Mouse (Mus musculus) NIH3T3 (cell line): ENCODE measurements around the gene Mycbpap.
A peak's percentile ranks its signal among the peaks of the same experiment; 100 is the strongest.

Experiments
- DNase-seq: peaks from one replicate; pipeline ENCODE4 v3.0.0-alpha.2; 2012; ENCODE audit warnings: low read depth

Gene Mycbpap

DNA sequence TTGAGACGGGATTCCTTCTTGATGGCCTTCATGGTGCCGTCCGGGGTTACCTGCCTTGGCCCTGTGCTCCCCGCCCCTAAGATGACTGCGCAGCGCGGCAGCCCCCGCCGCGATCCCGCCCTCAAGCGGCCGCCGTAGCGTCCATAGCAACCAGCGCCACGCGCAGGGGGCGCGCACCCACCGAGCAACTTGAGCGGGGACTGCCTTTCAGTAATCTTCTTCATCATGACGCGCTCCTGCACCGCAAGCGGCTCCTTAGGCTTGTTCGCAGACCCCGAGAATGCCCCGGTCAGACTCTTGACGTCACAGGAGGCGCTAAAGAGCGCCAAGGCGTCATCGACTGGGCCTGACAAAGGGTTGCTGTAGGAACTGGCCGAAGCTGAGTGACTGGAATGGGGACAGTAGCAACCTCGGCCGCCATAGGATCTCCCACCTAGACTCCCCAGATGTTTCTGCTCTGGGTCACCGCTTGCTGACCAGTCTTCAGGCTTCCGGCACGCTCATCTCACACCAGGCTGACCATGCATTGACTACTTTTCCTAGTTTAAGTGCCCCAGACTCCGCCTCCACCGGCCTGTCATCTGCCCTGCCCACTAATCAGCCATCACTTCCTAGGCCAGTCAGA, at the start of gene Mycbpap:
TSS of gene Mycbpap (minus strand) at position 524 of the 625 bp plus-strand sequence.
- DNase-seq, result no peak

DNA sequence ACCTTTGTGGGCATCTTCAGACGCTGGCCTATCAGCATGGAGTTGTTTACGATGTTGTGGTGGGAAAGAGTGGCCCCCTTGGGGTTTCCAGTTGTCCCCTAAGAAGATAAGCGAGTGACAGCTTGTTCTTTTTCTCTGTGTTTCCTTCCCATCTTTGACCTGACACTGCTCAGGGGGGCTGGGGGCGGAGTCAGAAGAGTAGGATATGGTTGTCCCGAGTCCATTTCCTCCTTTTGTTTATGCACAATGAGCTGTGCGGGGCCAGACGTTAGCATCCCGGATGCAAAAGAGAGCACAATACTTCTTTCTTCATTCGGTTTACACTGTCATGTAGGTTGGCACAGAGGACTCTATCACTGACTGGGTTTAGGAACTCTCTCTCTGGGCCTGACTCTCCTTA, 49.1 kb upstream of the Mycbpap start:
- DNase-seq, result no peak

DNA sequence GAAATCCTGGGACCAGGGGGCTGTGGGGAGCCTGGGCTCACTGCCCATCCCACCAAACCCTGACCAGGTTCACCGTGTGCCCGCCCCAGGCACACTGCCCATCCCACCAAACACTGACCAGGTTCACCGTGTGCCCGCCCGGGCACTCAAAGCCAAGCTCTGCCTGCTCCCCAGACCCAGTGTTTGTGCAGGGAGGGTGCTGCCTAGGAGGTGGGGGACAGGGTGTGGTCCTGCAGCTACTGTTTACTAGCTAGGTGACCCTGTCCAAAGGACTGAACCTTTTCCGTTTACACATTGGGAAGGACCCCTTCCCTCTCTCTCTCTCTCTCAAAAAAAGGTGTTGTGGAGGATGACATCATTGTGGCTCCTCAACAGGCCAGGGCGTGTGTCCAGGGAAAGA, 45.8 kb upstream of the Mycbpap start:
- no peak for DNase-seq

DNA sequence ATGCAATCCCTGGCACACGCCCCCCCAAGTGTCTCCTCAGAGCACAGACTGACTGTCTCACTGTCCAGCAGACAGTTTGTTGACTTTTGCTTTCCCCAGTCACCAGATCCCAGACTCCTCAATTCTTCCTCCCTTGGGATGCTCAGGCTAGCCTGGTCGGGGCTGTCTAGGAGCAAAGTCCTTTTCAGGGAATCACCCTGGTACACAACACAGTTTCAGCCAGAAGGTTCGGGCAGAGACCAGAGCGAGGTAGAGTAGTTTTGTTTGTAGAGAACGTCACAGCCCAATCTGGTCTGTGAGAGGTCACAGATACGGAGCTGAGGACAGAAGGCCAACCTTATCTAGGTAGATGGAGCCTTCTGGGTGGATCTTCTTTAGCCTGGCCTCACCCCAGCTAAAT, 45.0 kb upstream of the Mycbpap start:
- DNase-seq, result no peak

DNA sequence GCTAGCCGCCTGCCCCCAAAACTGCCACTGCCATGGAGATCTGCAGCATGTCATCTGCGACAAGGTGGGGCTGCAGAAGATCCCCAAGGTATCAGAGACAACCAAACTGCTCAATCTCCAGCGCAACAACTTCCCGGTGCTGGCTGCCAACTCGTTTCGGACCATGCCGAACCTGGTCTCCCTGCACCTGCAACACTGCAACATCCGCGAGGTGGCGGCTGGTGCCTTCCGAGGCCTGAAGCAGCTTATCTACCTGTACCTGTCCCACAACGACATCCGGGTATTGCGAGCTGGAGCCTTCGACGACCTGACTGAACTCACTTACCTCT, 43.6 kb upstream of the Mycbpap start:
- no peak for DNase-seq

DNA sequence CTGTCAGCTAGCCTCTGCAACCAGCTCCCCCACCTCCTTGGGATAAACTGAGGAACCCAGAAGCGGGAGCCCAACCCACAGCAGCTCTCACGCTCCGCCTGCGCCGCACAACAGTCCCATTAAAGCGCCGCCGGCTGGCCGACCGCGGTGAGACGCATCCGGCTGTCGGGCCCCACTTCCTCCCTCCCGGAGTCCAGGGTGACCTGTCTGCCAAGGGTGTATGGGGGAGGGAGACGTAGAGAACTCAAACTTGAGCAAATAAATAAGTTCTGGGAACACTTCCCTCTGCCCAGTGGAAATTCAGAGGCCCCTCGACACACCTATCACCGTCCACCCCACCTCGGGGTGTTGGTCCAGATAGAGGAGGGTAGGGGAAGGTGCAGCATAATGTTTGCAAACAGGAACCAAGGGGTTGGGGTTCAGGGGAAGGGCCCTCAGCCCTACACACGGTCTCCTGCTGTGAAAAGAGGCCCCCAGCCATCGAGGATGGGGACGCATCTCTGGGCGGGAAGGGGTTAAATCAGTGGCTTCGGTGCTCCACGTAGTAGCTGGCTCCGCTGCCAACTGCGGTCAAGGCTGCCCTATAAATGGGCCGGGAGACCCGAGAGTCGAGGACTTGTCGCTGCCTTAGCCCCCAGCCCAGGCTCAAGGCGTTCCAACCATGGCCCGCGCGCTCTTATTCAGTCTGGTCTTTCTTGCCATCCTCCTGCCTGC, 43.1 kb upstream of the Mycbpap start, which contains the start of gene Chad:
TSS of gene Chad (plus strand) at position 611 of the 714 bp plus-strand sequence.
- DNase-seq, result no peak

DNA sequence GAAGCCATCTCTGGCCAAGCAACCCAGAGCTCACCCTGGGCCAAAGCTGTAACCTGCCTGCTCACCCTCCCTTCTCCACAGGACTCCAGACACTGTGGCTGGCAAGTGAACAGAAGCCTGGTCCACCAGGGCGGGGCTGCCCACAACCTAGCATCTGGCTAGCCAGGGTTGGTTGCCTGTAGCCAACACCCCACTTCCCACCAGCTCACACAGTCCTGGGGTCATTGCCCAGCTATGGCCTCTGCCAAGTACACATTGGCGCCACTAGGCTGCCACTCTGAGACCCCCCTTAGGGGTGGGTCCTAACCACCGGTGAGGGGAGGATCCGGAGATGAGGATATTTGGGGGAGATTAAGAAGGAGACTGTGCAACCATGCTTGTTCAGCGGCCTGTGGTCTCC, 42.3 kb upstream of the Mycbpap start:
- DNase-seq, result no peak

DNA sequence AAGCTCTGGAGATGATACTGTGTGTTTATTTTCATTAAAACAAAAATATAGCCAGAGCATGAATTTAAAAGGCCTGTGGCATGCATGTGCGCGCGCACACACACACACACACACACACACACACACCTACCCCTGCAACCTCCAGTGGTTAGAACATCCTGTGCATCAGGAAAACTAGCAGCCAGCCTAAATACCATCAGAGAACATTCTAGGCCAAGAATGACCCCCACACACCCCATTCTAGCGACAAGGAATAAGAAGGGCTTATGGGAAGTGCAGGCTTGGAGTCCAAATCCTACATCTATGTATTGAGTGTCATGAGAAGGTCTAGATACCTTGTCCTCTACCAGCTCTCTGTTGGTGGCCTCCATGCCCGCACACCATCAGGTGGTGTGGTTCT, 41.8 kb upstream of the Mycbpap start:
- no peak for DNase-seq

DNA sequence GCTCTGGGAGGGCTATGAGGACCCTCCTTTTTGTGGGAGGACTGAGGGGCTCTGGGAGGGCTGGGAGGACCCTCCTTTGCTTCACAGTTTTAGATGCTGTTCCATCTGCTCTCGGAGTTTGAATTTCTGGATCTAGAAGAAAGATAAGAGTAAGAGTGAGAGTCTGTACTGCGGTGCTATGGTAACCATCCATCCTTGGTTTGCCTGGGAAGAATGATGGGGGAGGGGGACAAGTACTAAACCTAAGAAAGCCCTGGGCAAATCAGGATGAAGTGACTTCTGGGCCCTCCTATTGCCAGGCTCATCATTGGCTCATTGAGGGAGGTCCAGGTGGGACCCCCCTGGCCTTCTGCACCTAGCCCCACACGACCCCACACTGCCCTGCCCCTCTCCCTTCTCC, 36.7 kb upstream of the Mycbpap start:
- DNase-seq, result no peak

DNA sequence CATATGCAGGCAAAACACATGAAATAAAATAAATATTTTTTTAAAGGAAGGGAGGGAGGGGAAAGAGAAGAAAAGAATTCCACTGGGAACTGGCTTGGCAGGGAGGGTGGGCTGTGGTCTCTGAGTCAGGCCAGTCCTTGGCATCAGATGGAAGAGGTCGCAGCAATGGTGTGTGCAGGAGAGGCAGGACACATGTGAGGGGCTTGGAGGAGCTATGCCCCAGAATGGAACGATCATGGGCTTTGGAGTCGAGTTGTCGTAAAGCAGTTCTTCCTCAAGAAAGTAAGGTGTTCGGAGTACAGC, 28.9 kb upstream of the Mycbpap start:
- peak; percentile 92 for DNase-seq

DNA sequence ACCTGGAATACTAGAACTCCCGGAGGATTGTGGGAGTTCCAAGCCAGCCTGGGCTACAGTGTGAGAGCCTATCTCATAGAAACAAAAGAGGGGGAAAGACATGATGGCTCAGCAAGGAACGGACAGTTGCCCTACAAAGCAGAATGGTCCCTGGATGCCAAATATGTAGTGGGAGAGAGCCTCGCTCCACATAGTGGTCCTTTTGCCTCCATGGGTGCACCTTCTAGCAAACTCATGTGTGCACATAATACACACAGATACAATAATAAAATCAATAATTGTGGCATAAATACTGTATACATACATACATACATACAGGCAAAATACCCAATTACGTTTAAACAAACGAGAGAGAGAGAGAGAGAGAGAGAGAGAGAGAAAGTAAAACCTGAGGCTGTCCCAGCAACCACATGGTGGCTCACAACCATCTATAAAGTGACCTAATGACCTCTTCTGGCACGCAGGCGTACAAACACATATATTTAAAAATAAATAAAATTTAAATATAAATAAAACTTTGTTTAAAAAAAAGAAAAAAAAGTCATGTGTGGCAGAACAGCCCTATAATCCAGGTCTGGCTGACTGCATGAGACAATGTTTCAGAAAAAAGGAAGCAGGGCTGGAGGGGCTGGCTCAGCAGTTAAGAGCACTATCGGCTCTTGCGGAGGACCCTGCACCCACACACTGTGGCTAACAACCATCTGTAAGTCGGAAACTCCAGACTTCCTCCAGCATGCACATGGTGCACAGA, 28.3 kb upstream of the Mycbpap start:
- DNase-seq, result peak; percentile 56

DNA sequence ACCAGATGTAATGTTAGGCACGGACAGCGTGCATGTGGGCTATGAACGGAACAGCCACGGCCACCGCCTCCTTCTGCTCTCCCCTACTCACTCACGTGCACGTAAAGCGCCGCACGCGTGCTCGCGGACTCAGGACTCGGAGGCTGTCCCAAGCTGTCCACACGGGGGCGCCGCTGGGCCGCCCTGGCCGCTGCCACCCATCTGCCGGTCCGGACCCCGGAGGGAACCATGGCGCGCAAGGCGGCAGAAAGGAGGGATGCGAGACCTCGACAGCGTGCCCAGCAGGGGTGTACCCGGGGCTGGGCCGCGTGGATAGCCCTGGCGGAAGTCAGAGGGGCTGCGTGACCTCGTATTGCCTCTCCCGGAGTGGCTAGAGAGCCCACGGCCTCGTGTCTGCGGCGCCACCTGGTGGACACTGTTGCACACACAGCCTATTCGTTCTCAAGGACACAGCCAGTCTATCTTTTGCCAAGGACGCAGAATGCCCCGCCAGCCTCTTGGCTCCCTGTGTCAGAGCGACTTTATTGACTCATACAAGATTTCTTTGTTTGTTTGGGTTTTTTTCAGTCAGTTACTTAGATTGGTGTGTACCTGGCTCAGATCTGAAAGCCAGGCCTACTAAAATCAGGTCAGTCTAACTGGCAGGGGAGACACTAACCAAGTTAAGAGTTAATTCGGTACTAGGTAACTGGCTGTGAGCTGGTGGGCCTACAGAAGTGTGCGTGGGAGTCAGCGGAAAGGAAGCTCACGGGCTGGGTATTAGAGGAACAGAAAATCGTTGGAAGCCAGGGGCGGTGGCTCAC, 27.5 kb upstream of the Mycbpap start, which contains the start of gene Rsad1:
TSS of gene Rsad1 (minus strand) at position 368 of the 803 bp plus-strand sequence.
- DNase-seq, result peak; percentile 97

DNA sequence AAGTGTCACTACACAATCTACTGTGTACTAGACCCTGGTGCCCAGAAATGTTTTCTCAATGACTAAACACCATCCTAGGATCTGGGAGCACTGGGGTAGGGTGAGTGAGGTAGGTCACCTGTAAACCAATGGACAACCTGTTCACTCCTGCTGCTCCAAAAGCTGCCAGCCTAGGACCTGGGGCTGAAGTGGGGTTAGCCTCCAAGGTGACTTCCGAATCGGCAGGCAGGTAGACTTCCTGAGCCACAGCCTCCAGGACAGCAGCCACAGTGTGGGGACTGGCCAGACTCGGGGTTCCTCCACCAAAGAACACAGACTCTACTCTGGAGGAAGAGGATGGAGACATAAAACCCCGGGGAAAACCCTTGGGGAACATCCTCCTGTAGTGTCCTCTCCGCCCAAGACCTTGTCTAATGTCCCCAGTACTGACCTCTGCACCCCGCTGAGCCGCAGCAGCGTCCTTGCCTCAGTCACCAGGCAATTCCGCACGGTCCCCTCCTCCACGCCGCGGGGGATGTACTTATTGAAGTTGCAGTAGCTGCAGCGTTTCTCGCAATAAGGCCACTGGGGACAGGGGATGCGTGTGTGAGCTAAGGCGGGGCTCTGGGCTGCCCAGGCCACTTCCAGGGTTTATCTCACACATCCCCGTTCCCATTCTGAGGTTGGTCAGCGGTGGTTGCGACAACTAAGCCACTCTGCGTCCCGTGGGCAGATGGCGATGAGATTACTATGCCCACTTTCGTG, 26.7 kb upstream of the Mycbpap start:
- DNase-seq, result peak; percentile 50

DNA sequence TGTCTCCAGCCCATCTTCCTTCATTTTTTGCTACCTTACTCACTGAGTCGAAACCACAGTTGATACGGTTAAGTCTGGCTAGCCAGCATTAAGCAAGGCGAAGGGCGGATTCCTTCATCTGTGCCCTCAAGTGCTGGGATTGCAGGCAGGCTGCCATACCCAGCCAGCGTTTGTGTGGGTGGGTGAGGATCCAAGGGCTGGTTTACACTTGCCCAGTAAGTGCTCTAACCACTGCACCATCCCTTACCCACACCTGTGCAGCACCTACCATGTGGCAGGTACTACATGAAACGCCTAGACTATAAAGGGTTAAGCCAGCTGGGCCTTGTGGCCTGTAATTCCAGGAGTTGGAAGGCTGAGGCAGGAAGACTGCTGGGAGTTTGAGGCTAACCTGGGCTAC, 25.7 kb upstream of the Mycbpap start:
- DNase-seq, result no peak

DNA sequence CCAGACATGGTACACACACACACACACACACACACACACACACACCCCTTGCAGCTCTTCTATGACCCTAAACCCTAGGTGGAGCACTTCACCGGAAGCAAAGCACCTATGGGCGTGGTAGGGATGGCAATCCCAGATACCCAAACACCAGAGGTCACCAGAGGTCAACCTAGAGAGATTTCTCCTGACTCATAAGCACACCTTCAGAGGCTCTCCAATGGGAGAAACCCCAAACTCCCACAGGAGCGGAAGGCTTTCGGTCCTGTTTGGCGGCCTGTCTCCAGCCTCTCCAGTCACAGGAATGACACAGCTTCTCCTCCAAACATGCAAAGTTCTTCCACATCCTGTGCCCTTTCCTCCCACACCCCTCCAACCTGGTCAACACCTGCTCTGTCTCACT, 24.8 kb upstream of the Mycbpap start:
- DNase-seq, result no peak

DNA sequence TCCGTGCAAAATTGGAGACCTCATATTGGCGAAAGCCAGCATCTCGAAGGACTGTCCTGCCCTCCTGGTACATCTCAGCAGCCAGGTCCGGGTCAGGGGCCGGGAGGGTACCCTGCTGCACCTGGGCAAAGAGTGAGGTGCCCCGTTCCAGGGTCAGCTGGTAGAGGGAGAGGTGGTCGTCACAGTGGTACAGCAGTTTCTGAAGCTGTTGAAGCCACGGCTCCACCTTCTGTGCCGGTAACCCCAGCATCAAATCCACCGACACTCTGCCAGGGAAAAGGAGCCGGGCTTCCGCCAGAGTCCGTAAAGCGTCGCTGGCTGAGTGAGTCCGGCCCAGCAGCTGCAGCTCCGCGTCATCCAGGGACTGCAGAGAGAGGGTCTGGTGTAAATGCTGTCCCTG, 22.9 kb upstream of the Mycbpap start:
- DNase-seq, result no peak

DNA sequence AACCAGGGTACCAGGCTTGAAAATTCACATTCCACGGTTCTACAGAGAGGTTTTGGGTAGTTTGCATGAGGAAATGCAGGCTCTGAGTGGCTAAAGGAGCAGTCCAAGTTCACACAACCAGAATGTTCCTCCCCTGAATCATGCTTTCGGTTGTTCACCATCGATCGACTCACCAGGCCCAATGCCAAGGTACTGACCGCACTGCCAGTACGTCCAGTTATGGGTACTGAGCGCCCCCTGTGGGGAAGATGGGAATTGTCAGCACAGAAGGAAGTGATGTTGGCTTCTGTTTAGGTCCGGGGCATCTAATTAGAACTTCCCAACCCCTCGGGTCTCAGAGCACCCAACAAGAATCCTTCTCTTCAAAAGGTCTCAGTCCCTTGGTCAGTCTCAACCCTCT, 22.4 kb upstream of the Mycbpap start:
- DNase-seq, result peak; percentile 99

DNA sequence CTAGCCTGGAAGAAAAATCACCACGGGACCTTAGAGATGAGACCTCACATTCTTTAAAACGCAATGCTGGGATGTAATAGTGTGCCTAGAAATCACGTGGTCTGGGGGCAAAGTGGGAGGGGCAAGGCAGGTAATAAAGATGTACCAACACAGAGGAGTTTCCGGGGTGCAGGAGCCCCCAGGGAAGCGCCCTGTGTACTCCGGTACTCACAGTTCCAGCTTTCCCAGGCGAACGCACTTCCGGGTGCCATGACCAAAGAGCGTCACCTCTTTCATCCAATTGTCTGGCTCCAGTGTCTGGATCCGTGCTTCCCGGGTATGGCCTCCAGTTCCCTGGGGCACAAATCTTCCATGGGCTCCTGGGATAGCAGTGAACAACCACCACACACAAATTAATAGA, 21.8 kb upstream of the Mycbpap start:
- no peak for DNase-seq

DNA sequence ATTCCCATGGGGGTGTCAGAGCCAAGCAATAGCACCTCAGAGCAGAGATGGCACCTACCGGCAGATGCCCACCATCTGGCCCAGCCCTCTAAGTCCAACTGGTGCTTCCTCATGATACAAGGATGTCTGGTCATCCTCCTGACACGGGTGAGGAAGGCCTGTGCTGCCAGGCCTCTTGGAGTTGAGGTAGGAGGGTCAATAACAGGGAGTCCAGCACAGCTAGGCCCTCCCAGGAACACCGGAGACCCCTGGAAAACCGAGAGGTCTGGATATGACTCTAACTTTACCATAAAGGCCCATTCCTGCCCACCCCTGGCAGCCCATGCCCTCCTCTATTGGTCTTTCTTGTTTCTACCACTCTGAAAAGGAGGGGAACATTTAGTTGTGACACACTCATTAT, 20.9 kb upstream of the Mycbpap start:
- DNase-seq, result no peak

DNA sequence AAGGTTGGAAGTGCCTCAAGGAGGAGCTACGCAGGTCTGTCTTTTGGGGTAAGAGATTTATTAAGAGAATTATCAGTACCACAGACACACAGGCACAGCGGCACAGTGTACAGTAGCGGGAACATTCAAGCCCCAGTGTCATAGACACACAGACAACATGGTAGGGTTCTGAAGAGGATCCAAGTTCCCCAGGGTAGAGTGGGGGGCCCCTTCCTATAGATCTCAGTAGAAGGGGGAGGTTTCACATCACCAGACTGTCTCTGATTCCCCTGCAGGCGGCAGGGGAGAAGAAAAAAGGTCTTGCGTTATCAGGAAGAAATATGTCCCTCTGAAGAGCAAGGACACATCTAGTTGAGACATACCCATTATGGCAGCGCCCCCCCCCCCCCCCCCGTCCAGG, 18.2 kb upstream of the Mycbpap start:
- DNase-seq, result no peak

DNA sequence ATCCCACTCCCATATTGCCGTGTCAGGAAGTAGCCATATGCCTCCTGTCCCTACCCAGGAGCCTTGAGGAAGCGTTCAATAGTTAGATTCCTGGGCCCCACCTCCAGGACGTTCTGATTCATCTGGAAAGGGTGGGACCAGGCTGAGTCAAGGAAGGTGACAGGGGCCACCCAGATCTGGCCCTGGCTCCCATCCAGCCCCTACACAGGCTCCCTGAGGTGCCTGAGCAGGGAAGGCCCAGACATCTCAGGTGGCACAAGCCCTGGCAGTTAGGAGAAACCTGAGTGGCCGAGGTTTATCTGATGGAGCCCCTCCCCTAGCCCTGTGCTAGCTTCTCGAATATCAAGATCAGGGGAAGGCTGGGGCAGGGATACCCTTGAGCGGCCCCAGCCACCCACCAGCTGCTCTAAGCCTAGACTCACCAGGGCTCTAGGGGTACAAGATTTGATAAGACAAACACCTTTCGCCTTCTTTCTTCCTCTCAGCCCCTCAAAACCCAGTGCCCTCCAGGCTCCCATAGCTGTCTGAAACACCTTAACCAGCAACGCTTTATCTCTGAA, 17.3 kb upstream of the Mycbpap start:
- DNase-seq, result no peak

DNA sequence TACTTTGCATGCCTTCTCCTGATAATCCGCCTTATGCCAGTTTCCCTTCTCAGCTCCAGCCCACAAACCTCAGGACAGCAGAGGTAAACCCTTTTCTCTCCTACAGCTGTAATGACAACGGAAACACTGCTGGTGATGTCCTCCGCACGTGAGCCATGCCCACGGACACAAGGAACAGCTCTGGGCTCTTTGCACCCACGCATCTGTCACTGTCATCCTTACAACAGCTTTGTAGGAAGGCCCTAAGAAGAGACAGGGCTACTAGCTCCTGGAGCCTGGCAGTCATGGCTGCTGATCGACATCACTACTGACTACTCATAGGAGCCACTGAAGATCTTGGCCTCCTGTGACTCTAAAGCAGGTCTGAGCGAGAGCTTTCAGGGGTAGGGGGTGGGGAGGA, 11.6 kb upstream of the Mycbpap start:
- no peak for DNase-seq
